Mouse (Mus musculus): ENCODE data around the gene Ruvbl2. TPM values are rescaled to one million over a fixed set of nuclear protein-coding genes. Genes with fewer than 3 reads are reported as not detected.

The Ruvbl2 gene
- polyA plus RNA-seq, 1 experiment from 2014 or later: 173 TPM

- TF ChIP-seq CTCF (IDR thresholded peaks at IDR 0.05; ENCODE audit: low read depth): no peak
- H3K9ac ChIP-seq: peak overlapping the region; percentile 56
- no peak for DNase-seq
- H3K36me3 ChIP-seq (ENCODE audit: insufficient read depth): no peaks in the 10 kb centered on the region
- H3K27ac ChIP-seq (ENCODE audit: low read depth): peak overlapping the region; percentile 72
- no peaks in the 10 kb centered on the region for H3K9me3 ChIP-seq (ENCODE audit: low read depth, low read length)
- H3K27me3 ChIP-seq (ENCODE audit: insufficient read depth, low read length): peaks cover 74% of the 10 kb centered on the region
- H3K4me3 ChIP-seq (ENCODE audit: low read depth, low read length): peak overlapping the region; percentile 54
- peaks cover 13% of the 10 kb centered on the region; the same call in 1 of the 2 replicates for H3K4me1 ChIP-seq (ENCODE audit: insufficient read depth)
- peak; percentile 45 for ATAC-seq (ENCODE audit: insufficient read depth)
- 1% methylated on average over 26 of the region's 27 CpGs for WGBS
- H3K4me2 ChIP-seq: peak overlapping the region; percentile 90
Measured at GRCm38 (mm10) chr7:45413864-45414739, 23.8 kb downstream of the Ruvbl2 start.

DNA sequence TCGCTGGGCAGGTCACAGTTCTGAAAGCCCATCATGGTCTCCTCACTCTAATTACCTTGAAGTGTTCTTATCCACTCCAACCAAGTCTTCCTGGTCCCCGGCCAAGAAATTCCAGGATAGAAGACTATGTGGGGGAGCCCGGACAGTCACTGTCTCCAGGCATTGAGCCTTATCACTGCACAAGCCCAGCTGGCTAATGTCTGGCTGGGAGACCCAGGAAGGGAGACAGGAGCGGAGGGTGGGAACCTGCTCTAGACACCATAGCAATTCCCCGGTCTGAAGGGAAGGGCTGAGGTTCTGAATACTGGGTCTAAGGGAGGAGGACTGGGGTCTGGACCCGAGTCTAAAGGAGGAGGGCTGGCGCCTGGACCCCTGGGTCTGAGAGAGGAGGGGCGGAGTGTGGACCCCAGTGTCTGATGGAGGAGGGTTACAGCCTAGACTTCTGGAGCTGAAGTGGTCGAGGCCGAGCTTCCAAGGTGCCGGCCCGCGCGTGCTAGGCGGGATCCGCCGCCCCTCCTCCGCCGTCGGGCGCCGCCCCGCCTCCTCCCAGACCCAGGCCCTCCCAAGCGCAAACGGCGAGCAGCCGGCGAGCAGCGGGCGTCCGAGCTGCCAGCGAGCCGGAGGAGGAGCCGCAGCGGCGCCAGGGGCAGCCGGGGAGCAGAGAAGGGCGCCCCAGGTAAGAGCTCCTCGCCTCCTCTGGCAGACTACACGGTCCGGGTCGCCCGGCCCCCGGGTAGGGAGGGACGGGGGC lies 24.6 kb downstream of the Ruvbl2 start, which contains the start of gene Ntf5:
TSS of gene Ntf5 (plus strand) at position 583 of the 751 bp plus-strand sequence.
- no peaks in the 10 kb centered on the region for H3K36me3 ChIP-seq (ENCODE audit: insufficient read depth)
- H3K27me3 ChIP-seq (ENCODE audit: insufficient read depth, low read length): peaks cover 74% of the 10 kb centered on the region
- peak within 1 kb of the TSS; percentile 72 for H3K27ac ChIP-seq (ENCODE audit: low read depth)
- peak within 1 kb of the TSS; percentile 90 for H3K4me2 ChIP-seq
- ATAC-seq (ENCODE audit: insufficient read depth) (peak; percentile 67), DNase-seq (peak; percentile 76)
- no peak for TF ChIP-seq CTCF (IDR thresholded peaks at IDR 0.05; ENCODE audit: low read depth)
- H3K4me3 ChIP-seq (ENCODE audit: low read depth, low read length): peak within 1 kb of the TSS; percentile 54
- WGBS: 1% methylated on average over 45 of the region's 45 CpGs
- peaks cover 13% of the 10 kb centered on the region; the same call in 1 of the 2 replicates for H3K4me1 ChIP-seq (ENCODE audit: insufficient read depth)
- H3K9me3 ChIP-seq (ENCODE audit: low read depth, low read length): no peaks in the 10 kb centered on the region
- peak within 1 kb of the TSS; percentile 56 for H3K9ac ChIP-seq

- H3K9ac ChIP-seq: no peak overlapping the region
- no peak for TF ChIP-seq CTCF (IDR thresholded peaks at IDR 0.05; ENCODE audit: low read depth)
- H3K27ac ChIP-seq (ENCODE audit: low read depth): no peak overlapping the region
- H3K4me1 ChIP-seq (ENCODE audit: insufficient read depth): peaks cover 9% of the 10 kb centered on the region; the same call in 1 of the 2 replicates
- DNase-seq (no peak), ATAC-seq (ENCODE audit: insufficient read depth) (no peak)
- no peak overlapping the region for H3K4me2 ChIP-seq
- whole genome bisulfite sequencing: 69% methylated on average over 2 of the region's 2 CpGs
- H3K4me3 ChIP-seq (ENCODE audit: low read depth, low read length): no peak overlapping the region
- no peaks in the 10 kb centered on the region for H3K9me3 ChIP-seq (ENCODE audit: low read depth, low read length)
- H3K27me3 ChIP-seq (ENCODE audit: insufficient read depth, low read length): peaks cover 75% of the 10 kb centered on the region
- no peaks in the 10 kb centered on the region for H3K36me3 ChIP-seq (ENCODE audit: insufficient read depth)
Measured at GRCm38 (mm10) chr7:45412421-45412820, 25.5 kb downstream of the Ruvbl2 start.

- H3K4me2 ChIP-seq: no peak overlapping the region
- no peak for TF ChIP-seq CTCF (IDR thresholded peaks at IDR 0.05; ENCODE audit: low read depth)
- H3K27me3 ChIP-seq (ENCODE audit: insufficient read depth, low read length): peaks cover 75% of the 10 kb centered on the region
- no peak for DNase-seq
- no peak overlapping the region for H3K4me3 ChIP-seq (ENCODE audit: low read depth, low read length)
- no peak overlapping the region for H3K9ac ChIP-seq
- WGBS: 83% methylated on average over 8 of the region's 8 CpGs
- no peaks in the 10 kb centered on the region for H3K36me3 ChIP-seq (ENCODE audit: insufficient read depth)
- H3K9me3 ChIP-seq (ENCODE audit: low read depth, low read length): no peaks in the 10 kb centered on the region
- no peak overlapping the region for H3K27ac ChIP-seq (ENCODE audit: low read depth)
- no peak for ATAC-seq (ENCODE audit: insufficient read depth)
- peaks cover 6% of the 10 kb centered on the region; the same call in 1 of the 2 replicates for H3K4me1 ChIP-seq (ENCODE audit: insufficient read depth)
Measured at GRCm38 (mm10) chr7:45409497-45410163, 28.3 kb downstream of the Ruvbl2 start.

DNA sequence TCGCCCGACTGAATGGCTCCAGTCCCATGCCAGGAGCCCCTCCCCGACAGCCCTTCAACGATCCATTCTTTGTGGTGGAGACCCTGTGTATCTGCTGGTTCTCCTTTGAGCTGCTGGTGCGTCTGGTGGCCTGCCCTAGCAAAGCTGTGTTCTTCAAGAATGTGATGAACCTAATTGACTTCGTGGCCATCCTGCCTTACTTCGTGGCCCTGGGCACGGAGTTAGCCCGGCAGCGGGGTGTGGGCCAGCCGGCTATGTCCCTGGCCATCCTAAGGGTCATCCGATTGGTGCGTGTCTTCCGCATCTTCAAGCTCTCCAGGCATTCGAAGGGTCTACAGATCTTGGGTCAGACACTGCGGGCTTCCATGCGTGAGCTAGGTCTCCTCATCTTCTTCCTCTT lies 28.9 kb downstream of the Ruvbl2 start:
- Histone ChIP-seq H3K9ac (no peak overlapping the region), H3K4me1 (ENCODE audit: insufficient read depth) (peaks cover 4% of the 10 kb centered on the region; the same call in 1 of the 2 replicates), H3K4me2 (no peak overlapping the region), H3K36me3 (ENCODE audit: insufficient read depth) (no peaks in the 10 kb centered on the region), H3K27me3 (ENCODE audit: insufficient read depth, low read length) (peaks cover 68% of the 10 kb centered on the region), H3K27ac (ENCODE audit: low read depth) (no peak overlapping the region), H3K4me3 (ENCODE audit: low read depth, low read length) (no peak overlapping the region), H3K9me3 (ENCODE audit: low read depth, low read length) (no peaks in the 10 kb centered on the region)
- 88% methylated on average over 17 of the region's 17 CpGs for WGBS
- no peak for ATAC-seq (ENCODE audit: insufficient read depth)
- no peak for TF ChIP-seq CTCF (IDR thresholded peaks at IDR 0.05; ENCODE audit: low read depth)
- DNase-seq: no peak

DNA sequence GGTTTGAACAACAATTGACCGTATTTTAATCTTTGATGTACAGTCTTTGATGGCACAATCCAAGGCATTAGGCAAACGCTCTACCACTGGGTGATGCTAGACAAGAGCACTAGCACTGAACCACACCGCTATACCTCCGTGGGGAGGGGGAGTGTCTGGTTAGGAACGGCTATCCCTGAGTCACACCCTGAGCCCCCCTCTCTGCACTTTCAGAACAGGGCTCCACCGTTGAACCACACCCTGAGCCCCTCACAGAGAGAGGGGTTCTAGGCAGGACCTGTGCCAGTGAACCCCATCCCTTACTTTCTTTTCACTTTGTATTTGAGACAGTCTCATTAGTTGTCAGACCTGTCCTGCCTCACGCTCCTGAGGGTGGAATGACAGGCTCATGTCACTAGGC lies 29.5 kb downstream of the Ruvbl2 start:
- Histone ChIP-seq H3K27ac (ENCODE audit: low read depth) (no peak overlapping the region), H3K9ac (no peak overlapping the region), H3K9me3 (ENCODE audit: low read depth, low read length) (no peaks in the 10 kb centered on the region), H3K4me1 (ENCODE audit: insufficient read depth) (no peaks in the 10 kb centered on the region), H3K36me3 (ENCODE audit: insufficient read depth) (no peaks in the 10 kb centered on the region), H3K4me2 (no peak overlapping the region), H3K27me3 (ENCODE audit: insufficient read depth, low read length) (peaks cover 62% of the 10 kb centered on the region), H3K4me3 (ENCODE audit: low read depth, low read length) (no peak overlapping the region)
- DNase-seq: no peak
- no peak for ATAC-seq (ENCODE audit: insufficient read depth)
- TF ChIP-seq CTCF (IDR thresholded peaks at IDR 0.05; ENCODE audit: low read depth): no peak
- WGBS: 59% methylated on average over 7 of the region's 7 CpGs
